Mouse (Mus musculus) heart, adult 2 months (tissue): ENCODE measurements at regions not wholly inside any gene's neighbourhood (a gene's known extent, or its start where the extent isn't known, plus 50 kb on each side); places are given as distances from the start of the nearest gene placed in this dataset.

Experiments used
- CTCF ChIP-seq: fragments of 200-600 bp; IDR thresholded peaks from 2 replicates; pipeline ENCODE4 v1.8.1; 2022; ENCODE audit warnings: antibody characterized with exemption, mild to moderate bottlenecking, moderate library complexity
- EP300 ChIP-seq: fragments of 200-500 bp; IDR thresholded peaks from 2 replicates; pipeline ENCODE4 v1.6.1; 2011; ENCODE audit warnings: low read depth, low read length, control low read depth; ENCODE audit not compliant: insufficient read depth

GRCm38 (mm10) chr16:49522576-49522975 lies 176.5 kb upstream of the Ift57 start:
- TF ChIP-seq EP300 = no peak
- TF ChIP-seq CTCF = no peak
